Mouse (Mus musculus): ENCODE measurements around the gene Bud23.

DNA sequence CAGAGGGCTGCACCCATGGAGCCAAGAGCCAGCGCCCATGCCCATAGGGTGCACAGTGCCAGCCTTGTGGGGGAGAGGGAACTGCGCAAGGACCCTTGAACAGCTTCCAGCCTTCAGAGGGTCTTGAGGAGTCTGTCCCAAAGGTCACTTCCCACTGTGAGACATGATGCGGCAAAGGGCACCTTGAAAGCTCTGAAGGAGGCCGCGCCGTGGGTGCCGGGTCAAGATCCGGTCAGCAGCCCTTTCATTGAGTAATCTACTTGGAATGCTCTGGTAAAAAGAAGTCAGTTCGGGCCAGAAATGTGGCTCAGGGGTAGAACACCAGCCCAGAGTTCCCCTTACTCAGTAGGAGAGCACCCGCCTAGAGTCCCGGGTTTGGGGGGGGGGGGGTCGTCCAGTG, 49.0 kb upstream of the Bud23 start:
- TF ChIP-seq POLR2A (IDR thresholded peaks at IDR 0.05; ENCODE audit: borderline replicate concordance, extremely low read depth, insufficient read depth, insufficient read length, poor library complexity, severe bottlenecking) (no peak), CTCF (IDR thresholded peaks at IDR 0.05; ENCODE audit: borderline replicate concordance, extremely low read depth, insufficient read depth, insufficient read length) (no peak)

Data from brain, embryonic 14.5 days (tissue).